In the genomic region with DNA sequence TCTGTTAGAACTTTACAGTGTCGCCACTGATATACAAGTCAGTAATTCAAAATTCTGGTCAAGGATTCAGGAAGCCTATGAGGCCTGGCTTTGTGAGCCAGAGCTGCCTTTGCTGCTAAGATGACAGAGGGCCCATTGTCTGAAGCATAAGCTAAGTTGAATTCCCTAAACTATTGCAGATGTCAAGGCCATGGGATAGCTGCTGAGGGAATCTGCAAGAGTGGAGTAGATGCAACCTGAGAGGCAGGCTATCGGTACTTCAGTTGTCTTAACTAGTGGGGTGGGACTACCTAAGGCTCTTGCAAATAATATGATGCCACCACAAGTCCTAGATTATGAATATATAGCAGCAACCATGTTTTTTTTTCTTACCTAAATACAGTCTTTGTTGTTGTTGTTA, we compare ENCODE assay signal across 16 mouse cellular contexts.
"Had no signal": no experiment of that assay in that cellular context is flagged by ENCODE, and none has a peak within 500 bp of the region (broad histone marks: within the 10 kb centered on the region; RNA-seq: fewer than 3 reads in every experiment).

No protein-coding gene starts in this region.

- H3K4me2 ChIP-seq: liver, embryonic 13.5 days; midbrain, embryonic 12.5 days; midbrain, embryonic 15.5 days; neural tube, embryonic 13.5 days; stomach, embryonic 15.5 days had no signal

- H3K36me3 ChIP-seq: liver, embryonic 13.5 days; midbrain, embryonic 12.5 days; midbrain, embryonic 15.5 days; neural tube, embryonic 13.5 days; stomach, embryonic 15.5 days had no signal

- ATAC-seq: midbrain, embryonic 15.5 days had no signal

- H3K9me3 ChIP-seq: liver, embryonic 13.5 days; midbrain, embryonic 12.5 days; midbrain, embryonic 15.5 days; neural tube, embryonic 13.5 days; stomach, embryonic 15.5 days had no signal

- DNase-seq: kidney, postnatal 25 days; layer of hippocampus, adult 9-11 months; liver, embryonic 13.5 days; lung, adult 2 months; lung, postnatal 14 days; lung, postnatal 4 days; retina, postnatal 1 day; right cerebral cortex, postnatal 25 days; spleen, adult 18-20 months; thymus, postnatal 25 days had no signal

- H3K4me3 ChIP-seq: layer of hippocampus, adult 2 months; liver, embryonic 13.5 days; midbrain, embryonic 12.5 days; midbrain, embryonic 15.5 days; neural tube, embryonic 13.5 days; stomach, embryonic 15.5 days had no signal

- H3K9ac ChIP-seq: liver, embryonic 13.5 days; midbrain, embryonic 12.5 days; midbrain, embryonic 15.5 days; neural tube, embryonic 13.5 days; stomach, embryonic 15.5 days had no signal

- H3K27me3 ChIP-seq: liver, embryonic 13.5 days; midbrain, embryonic 12.5 days; midbrain, embryonic 15.5 days; neural tube, embryonic 13.5 days; stomach, embryonic 15.5 days had no signal

- H3K27ac ChIP-seq: kidney, postnatal 0 days; layer of hippocampus, adult 2 months; liver, embryonic 13.5 days; midbrain, embryonic 12.5 days; midbrain, embryonic 15.5 days; neural tube, embryonic 13.5 days; stomach, embryonic 15.5 days had no signal

- H3K4me1 ChIP-seq: liver, embryonic 13.5 days; midbrain, embryonic 12.5 days; midbrain, embryonic 15.5 days; neural tube, embryonic 13.5 days; stomach, embryonic 15.5 days had no signal
